Mouse (Mus musculus) CD4-positive, CD25-positive, alpha-beta regulatory T cell, adult 2 months (primary cell): ENCODE measurements at regions not wholly inside any gene's neighbourhood (a gene's known extent, or its start where the extent isn't known, plus 50 kb on each side); places are given as distances from the start of the nearest gene placed in this dataset.
"Not testable (repeated sequence)": the region's sequence is repeated elsewhere in the genome, so short reads cannot be mapped to it uniquely, and the experiment has no call there.

ENCODE experiments used
- DNase-seq: peaks from one replicate; pipeline ENCODE4 v3.0.0-alpha.2; 2012; ENCODE audit warnings: low read depth, low spot score

- DNase-seq: no peak
Measured at GRCm38 (mm10) chr3:21149618-21150017, 782.6 kb upstream of the Agtr1b start.

GRCm38 (mm10) chr3:21128821-21129504 lies 762.0 kb upstream of the Agtr1b start:
- DNase-seq: no peak

- DNase-seq: peak; percentile 3
Measured at GRCm38 (mm10) chr3:21126191-21126590, 759.2 kb upstream of the Agtr1b start.

GRCm38 (mm10) chr3:21118164-21118902 lies 751.4 kb upstream of the Agtr1b start:
- no peak for DNase-seq

- DNase-seq: no peak
Measured at GRCm38 (mm10) chr3:21111735-21112518, 745.0 kb upstream of the Agtr1b start.

GRCm38 (mm10) chr3:21090206-21090605 lies 723.2 kb upstream of the Agtr1b start:
- DNase-seq: no peak

GRCm38 (mm10) chr3:21086426-21086825 lies 719.4 kb upstream of the Agtr1b start:
- no peak for DNase-seq

- DNase-seq: no peak
Measured at GRCm38 (mm10) chr3:21077548-21077947, 710.6 kb upstream of the Agtr1b start.

- DNase-seq: not testable (repeated sequence)
Measured at GRCm38 (mm10) chr3:21053337-21053736, 686.4 kb upstream of the Agtr1b start.

GRCm38 (mm10) chr3:21049365-21049764 lies 682.4 kb upstream of the Agtr1b start:
- not testable (repeated sequence) for DNase-seq

GRCm38 (mm10) chr3:21045981-21046380 lies 679.0 kb upstream of the Agtr1b start:
- DNase-seq: no peak

GRCm38 (mm10) chr3:21025876-21026275 lies 658.9 kb upstream of the Agtr1b start:
- no peak for DNase-seq

- no peak for DNase-seq
Measured at GRCm38 (mm10) chr3:21020946-21021345, 654.0 kb upstream of the Agtr1b start.

GRCm38 (mm10) chr3:21020297-21020696 lies 653.3 kb upstream of the Agtr1b start:
- DNase-seq: no peak

GRCm38 (mm10) chr3:21009650-21010049 lies 642.7 kb upstream of the Agtr1b start:
- peak; percentile 17 for DNase-seq

GRCm38 (mm10) chr3:20998295-20998694 lies 631.3 kb upstream of the Agtr1b start:
- no peak for DNase-seq

GRCm38 (mm10) chr3:20989486-20989970 lies 622.6 kb upstream of the Agtr1b start:
- DNase-seq: no peak

- no peak for DNase-seq
Measured at GRCm38 (mm10) chr3:20986942-20987341, 620.0 kb upstream of the Agtr1b start.

- DNase-seq: no peak
Measured at GRCm38 (mm10) chr3:20986377-20986727, 619.4 kb upstream of the Agtr1b start.

GRCm38 (mm10) chr3:20985682-20986376 lies 618.9 kb upstream of the Agtr1b start:
- no peak for DNase-seq

- no peak for DNase-seq
Measured at GRCm38 (mm10) chr3:20984146-20984545, 617.2 kb upstream of the Agtr1b start.

GRCm38 (mm10) chr3:20973077-20973476 lies 606.1 kb upstream of the Agtr1b start:
- DNase-seq: no peak
